Mouse (Mus musculus) bone marrow macrophage, adult 2 months (primary cell): ENCODE measurements at regions not wholly inside any gene's neighbourhood (a gene's known extent, or its start where the extent isn't known, plus 50 kb on each side); places are given as distances from the start of the nearest gene placed in this dataset.

Experiments used
- CTCF ChIP-seq: IDR thresholded peaks from 2 replicates; pipeline ENCODE4 v1.5.1; 2012; ENCODE audit warnings: low read depth, mild to moderate bottlenecking, low read length, moderate library complexity
- POLR2A ChIP-seq: IDR thresholded peaks from 2 replicates; pipeline ENCODE4 v1.6.1; 2012; ENCODE audit warnings: mild to moderate bottlenecking, low read depth, low read length, borderline replicate concordance

DNA sequence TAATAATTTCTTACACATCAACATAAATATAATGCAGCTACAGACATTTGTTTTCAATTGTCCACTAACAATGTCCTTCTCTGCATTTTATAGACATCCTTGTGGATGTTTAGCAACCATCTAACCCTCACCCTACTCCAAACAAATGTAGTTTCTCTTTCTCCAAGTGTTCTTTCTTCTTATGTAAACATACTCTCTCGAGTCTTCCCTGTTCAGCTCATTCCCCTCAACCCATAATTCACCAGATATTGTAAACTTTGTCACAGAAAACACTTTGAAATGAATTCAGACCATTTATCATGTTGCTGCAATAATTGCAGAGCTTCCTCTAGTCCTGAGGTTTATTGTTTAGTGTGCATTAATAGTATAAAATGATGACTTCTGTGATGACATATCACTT, 172.6 kb upstream of the Gm17509 start:
- TF ChIP-seq POLR2A (no peak), CTCF (no peak)
